Mouse (Mus musculus): Measurements from ENCODE around the gene Atp5g1. TPM values are rescaled to one million over a fixed set of nuclear protein-coding genes. Genes with fewer than 3 reads are reported as not detected.

Gene Atp5g1
- polyA plus RNA-seq, 1 experiment from 2014 or later, result 1,356 TPM

GRCm38 (mm10) chr11:96034116-96034515, 41.4 kb downstream of the Atp5g1 start:
- 0 out of 2 replicates have a peak overlapping the region, but pooled peaks have one; percentile 55 for H3K27ac ChIP-seq
- TF ChIP-seq CTCF (IDR thresholded peaks at IDR 0.05; ENCODE audit: low read depth), result no peak

GRCm38 (mm10) chr11:96033264-96033663, 42.2 kb downstream of the Atp5g1 start:
- Histone ChIP-seq H3K27me3 (ENCODE audit: insufficient read depth, low read length) (no peaks in the 10 kb centered on the region), H3K4me3 (replicated peaks; ENCODE audit: low read depth, low read length) (no peak overlapping the region), H3K4me1 (replicated peaks; ENCODE audit: insufficient read depth, low read length) (no peaks in the 10 kb centered on the region), H3K9me3 (replicated peaks; ENCODE audit: low read length) (no peaks in the 10 kb centered on the region), H3K36me3 (ENCODE audit: insufficient read depth, low read length) (peaks cover 3% of the 10 kb centered on the region; the same call in 1 of the 2 replicates), H3K4me2 (ENCODE audit: low read length) (no peak overlapping the region), H3K27ac (no peak overlapping the region), H3K9ac (ENCODE audit: low read depth, low read length) (no peak overlapping the region)
- 94% methylated on average over 3 of the region's 3 CpGs for WGBS
- ATAC-seq (replicated peaks; ENCODE audit: low FRiP score, low read depth) (no peak), DNase-seq (ENCODE audit: low spot score) (peak; percentile 40)
- TF ChIP-seq CTCF (IDR thresholded peaks at IDR 0.05; ENCODE audit: low read depth), result peak; percentile 57

More at GRCm38 (mm10) chr11:96034116-96034515, 41.4 kb downstream of the Atp5g1 start:
- peaks cover 4% of the 10 kb centered on the region; the same call in 1 of the 2 replicates for H3K36me3 ChIP-seq (ENCODE audit: insufficient read depth, low read length)
- no peaks in the 10 kb centered on the region for H3K27me3 ChIP-seq (ENCODE audit: insufficient read depth, low read length)
- no peak for ATAC-seq (replicated peaks; ENCODE audit: low FRiP score, low read depth)
- H3K9ac ChIP-seq (ENCODE audit: low read depth, low read length), result peak overlapping the region; percentile 82; the same call in 1 of the 2 replicates
- H3K4me3 ChIP-seq (replicated peaks; ENCODE audit: low read depth, low read length), result peak overlapping the region; percentile 88
- no peak for DNase-seq (ENCODE audit: low spot score)
- H3K4me2 ChIP-seq (ENCODE audit: low read length), result peak overlapping the region; percentile 95
- WGBS, result 48% methylated on average over 8 of the region's 8 CpGs
- no peaks in the 10 kb centered on the region for H3K4me1 ChIP-seq (replicated peaks; ENCODE audit: insufficient read depth, low read length)
- H3K9me3 ChIP-seq (replicated peaks; ENCODE audit: low read length), result no peaks in the 10 kb centered on the region

GRCm38 (mm10) chr11:96031701-96032100, 43.8 kb downstream of the Atp5g1 start:
- no peaks in the 10 kb centered on the region for H3K4me1 ChIP-seq (replicated peaks; ENCODE audit: insufficient read depth, low read length)
- no peaks in the 10 kb centered on the region for H3K27me3 ChIP-seq (ENCODE audit: insufficient read depth, low read length)
- no peak overlapping the region for H3K27ac ChIP-seq
- H3K9ac ChIP-seq (ENCODE audit: low read depth, low read length), result no peak overlapping the region
- no peaks in the 10 kb centered on the region for H3K36me3 ChIP-seq (ENCODE audit: insufficient read depth, low read length)
- H3K4me3 ChIP-seq (replicated peaks; ENCODE audit: low read depth, low read length), result no peak overlapping the region
- H3K4me2 ChIP-seq (ENCODE audit: low read length), result no peak overlapping the region
- DNase-seq (ENCODE audit: low spot score) (no peak), ATAC-seq (replicated peaks; ENCODE audit: low FRiP score, low read depth) (no peak)
- peak; percentile 56 for TF ChIP-seq CTCF (IDR thresholded peaks at IDR 0.05; ENCODE audit: low read depth)
- 74% methylated on average over 2 of the region's 2 CpGs for WGBS
- no peaks in the 10 kb centered on the region for H3K9me3 ChIP-seq (replicated peaks; ENCODE audit: low read length)

- Histone ChIP-seq H3K4me3 (replicated peaks; ENCODE audit: low read depth, low read length) (no peak overlapping the region), H3K27me3 (ENCODE audit: insufficient read depth, low read length) (no peaks in the 10 kb centered on the region), H3K9me3 (replicated peaks; ENCODE audit: low read length) (no peaks in the 10 kb centered on the region), H3K4me2 (ENCODE audit: low read length) (no peak overlapping the region), H3K4me1 (replicated peaks; ENCODE audit: insufficient read depth, low read length) (no peaks in the 10 kb centered on the region), H3K27ac (no peak overlapping the region), H3K9ac (ENCODE audit: low read depth, low read length) (no peak overlapping the region), H3K36me3 (ENCODE audit: insufficient read depth, low read length) (no peaks in the 10 kb centered on the region)
- DNase-seq (ENCODE audit: low spot score) (no peak), ATAC-seq (replicated peaks; ENCODE audit: low FRiP score, low read depth) (peak; percentile 55; the same call in 1 of the 2 replicates)
- TF ChIP-seq CTCF (IDR thresholded peaks at IDR 0.05; ENCODE audit: low read depth), result no peak
- WGBS, result 85% methylated on average over 3 of the region's 3 CpGs
These were observed 44.9 kb downstream of the Atp5g1 start for GRCm38 (mm10) chr11:96030571-96030970.

- H3K9ac ChIP-seq (ENCODE audit: low read depth, low read length), result no peak overlapping the region
- H3K27ac ChIP-seq, result no peak overlapping the region
- no peaks in the 10 kb centered on the region for H3K36me3 ChIP-seq (ENCODE audit: insufficient read depth, low read length)
- no peaks in the 10 kb centered on the region for H3K27me3 ChIP-seq (ENCODE audit: insufficient read depth, low read length)
- 63% methylated on average over 5 of the region's 5 CpGs for WGBS
- no peak overlapping the region for H3K4me2 ChIP-seq (ENCODE audit: low read length)
- H3K9me3 ChIP-seq (replicated peaks; ENCODE audit: low read length), result no peaks in the 10 kb centered on the region
- no peak for ATAC-seq (replicated peaks; ENCODE audit: low FRiP score, low read depth)
- H3K4me1 ChIP-seq (replicated peaks; ENCODE audit: insufficient read depth, low read length), result no peaks in the 10 kb centered on the region
- no peak overlapping the region for H3K4me3 ChIP-seq (replicated peaks; ENCODE audit: low read depth, low read length)
- DNase-seq (ENCODE audit: low spot score), result no peak
- TF ChIP-seq CTCF (IDR thresholded peaks at IDR 0.05; ENCODE audit: low read depth), result no peak
These were observed 47.3 kb downstream of the Atp5g1 start for GRCm38 (mm10) chr11:96028130-96028529.

- 42% methylated on average over 4 of the region's 4 CpGs for WGBS
- Histone ChIP-seq H3K27ac (no peak overlapping the region), H3K4me3 (replicated peaks; ENCODE audit: low read depth, low read length) (no peak overlapping the region), H3K4me2 (ENCODE audit: low read length) (no peak overlapping the region), H3K9me3 (replicated peaks; ENCODE audit: low read length) (no peaks in the 10 kb centered on the region), H3K27me3 (ENCODE audit: insufficient read depth, low read length) (no peaks in the 10 kb centered on the region), H3K36me3 (ENCODE audit: insufficient read depth, low read length) (no peaks in the 10 kb centered on the region), H3K9ac (ENCODE audit: low read depth, low read length) (no peak overlapping the region), H3K4me1 (replicated peaks; ENCODE audit: insufficient read depth, low read length) (no peaks in the 10 kb centered on the region)
- ATAC-seq (replicated peaks; ENCODE audit: low FRiP score, low read depth) (no peak), DNase-seq (ENCODE audit: low spot score) (peak; percentile 24)
- no peak for TF ChIP-seq CTCF (IDR thresholded peaks at IDR 0.05; ENCODE audit: low read depth)
These were observed 54.8 kb downstream of the Atp5g1 start for GRCm38 (mm10) chr11:96020622-96021021.

Other genes with a start within 250 kb of the Atp5g1 start
- 32.6 and 32.9 TPM in 2 replicates for gene Gngt2, start 238.5 kb downstream of the Atp5g1 start, polyA plus RNA-seq (2015; fragmentation: Nextera tagmentation; extraction: Ambion mirVana)
- gene Abi3, start 233.2 kb downstream of the Atp5g1 start, polyA plus RNA-seq (2015; fragmentation: Nextera tagmentation; extraction: Ambion mirVana), result 10.5 and 13.1 TPM in 2 replicates
- gene B4galnt2, start 160.8 kb downstream of the Atp5g1 start, polyA plus RNA-seq (2015; fragmentation: Nextera tagmentation; extraction: Ambion mirVana), result 1.1 and 1.6 TPM in 2 replicates
- gene Igf2bp1, start 69.7 kb downstream of the Atp5g1 start, polyA plus RNA-seq (2015; fragmentation: Nextera tagmentation; extraction: Ambion mirVana), result 14.9 and 20.5 TPM in 2 replicates
- not detected in 2 replicates for gene Gip, start 51.1 kb downstream of the Atp5g1 start, polyA plus RNA-seq (2015; fragmentation: Nextera tagmentation; extraction: Ambion mirVana)
- 85.8 and 90.6 TPM in 2 replicates for gene Snf8, start 40.8 kb downstream of the Atp5g1 start, polyA plus RNA-seq (2015; fragmentation: Nextera tagmentation; extraction: Ambion mirVana)
- gene Ube2z, start 10.3 kb downstream of the Atp5g1 start, polyA plus RNA-seq (2015; fragmentation: Nextera tagmentation; extraction: Ambion mirVana), result 31.7 and 33.2 TPM in 2 replicates
- gene Calcoco2, start 36.3 kb upstream of the Atp5g1 start, polyA plus RNA-seq (2015; fragmentation: Nextera tagmentation; extraction: Ambion mirVana), result not detected in 2 replicates
- 0.04 TPM in 1 of 2 replicates, not detected in the other for gene Ttll6, start 58.1 kb upstream of the Atp5g1 start, polyA plus RNA-seq (2015; fragmentation: Nextera tagmentation; extraction: Ambion mirVana)
- not detected in 2 replicates for gene Hoxb13, start 118.6 kb upstream of the Atp5g1 start, polyA plus RNA-seq (2015; fragmentation: Nextera tagmentation; extraction: Ambion mirVana)
- gene Hoxb9, start 195.8 kb upstream of the Atp5g1 start, polyA plus RNA-seq (2015; fragmentation: Nextera tagmentation; extraction: Ambion mirVana), result 22.6 and 23.1 TPM in 2 replicates
- gene Hoxb8, start 206.2 kb upstream of the Atp5g1 start, polyA plus RNA-seq (2015; fragmentation: Nextera tagmentation; extraction: Ambion mirVana), result 8.7 and 12.2 TPM in 2 replicates
- gene Hoxb7, start 211.0 kb upstream of the Atp5g1 start, polyA plus RNA-seq (2015; fragmentation: Nextera tagmentation; extraction: Ambion mirVana), result 56.1 and 58.9 TPM in 2 replicates
- 45.0 and 47.8 TPM in 2 replicates for gene Hoxb6, start 216.8 kb upstream of the Atp5g1 start, polyA plus RNA-seq (2015; fragmentation: Nextera tagmentation; extraction: Ambion mirVana)
- gene Hoxb5, start 227.7 kb upstream of the Atp5g1 start, polyA plus RNA-seq (2015; fragmentation: Nextera tagmentation; extraction: Ambion mirVana), result 10.2 and 12.9 TPM in 2 replicates
- 3.6 and 3.8 TPM in 2 replicates for gene Hoxb4, start 242.6 kb upstream of the Atp5g1 start, polyA plus RNA-seq (2015; fragmentation: Nextera tagmentation; extraction: Ambion mirVana)
- gene Hoxb3, start 247.7 kb upstream of the Atp5g1 start, polyA plus RNA-seq (2015; fragmentation: Nextera tagmentation; extraction: Ambion mirVana), result 3.9 and 4.2 TPM in 2 replicates